Mouse (Mus musculus) megakaryocyte-erythroid progenitor cell, adult 5-6 weeks (primary cell): ENCODE measurements around the gene Edrf1. TPM values are rescaled to one million over a fixed set of nuclear protein-coding genes. Genes with fewer than 3 reads are reported as not detected.

Experiments used
- ATAC-seq: replicated peaks from 2 replicates; pipeline ENCODE4 v1.8.0; 2016; ENCODE audit warnings: mild to moderate bottlenecking, inconsistent platforms; ENCODE audit not compliant: severe bottlenecking, poor library complexity, low FRiP score, low TSS enrichment
- total RNA-seq, 2 experiments: library from RNA; stranded (forward) in 1 of 2; stranded (reverse) in 1 of 2; fragments of 200-1000, 215-1000 nt in 1 of 2; fragments of >200 nt in 1 of 2; fragmentation: Nextera tagmentation in 1 of 2; gene quantifications; 2 replicates each; pipeline ENCODE4 v1.2.3; 2014 to 2017

Edrf1 gene
- total RNA-seq, 2 experiments from 2014 or later: 25.5 to 34.2 TPM

GRCm38 (mm10) chr7:133715387-133715786 is 78.0 kb downstream of the Edrf1 start:
- no peak for ATAC-seq

- no peak for ATAC-seq
These were observed 81.2 kb downstream of the Edrf1 start for GRCm38 (mm10) chr7:133718580-133718979.

- ATAC-seq: no peak
These were observed 83.3 kb downstream of the Edrf1 start for GRCm38 (mm10) chr7:133720616-133721015.

Other genes with a start within 250 kb of the Edrf1 start
- not detected in 2 replicates for gene Tex36, start 35.4 kb upstream of the Edrf1 start, total RNA-seq (2014; fragmentation: Nextera tagmentation)
- gene Tex36, start 35.4 kb upstream of the Edrf1 start, total RNA-seq (2017): not detected in 2 replicates
- not detected in 2 replicates for gene Mmp21, start 42.5 kb downstream of the Edrf1 start, total RNA-seq (2014; fragmentation: Nextera tagmentation)
- not detected in 2 replicates for gene Mmp21, start 42.5 kb downstream of the Edrf1 start, total RNA-seq (2017)
- gene Bccip, start 71.8 kb downstream of the Edrf1 start, total RNA-seq (2014; fragmentation: Nextera tagmentation): 163 and 166 TPM in 2 replicates
- gene Bccip, start 71.8 kb downstream of the Edrf1 start, total RNA-seq (2017): 224 and 247 TPM in 2 replicates
- 63.6 and 75.9 TPM in 2 replicates for gene Uros, start 72.5 kb downstream of the Edrf1 start, total RNA-seq (2014; fragmentation: Nextera tagmentation)
- 42.4 and 82.1 TPM in 2 replicates for gene Uros, start 72.5 kb downstream of the Edrf1 start, total RNA-seq (2017)
- gene Fank1, start 139.3 kb downstream of the Edrf1 start, total RNA-seq (2014; fragmentation: Nextera tagmentation): not detected in 2 replicates
- gene Fank1, start 139.3 kb downstream of the Edrf1 start, total RNA-seq (2017): not detected in 2 replicates
- 19.6 and 25.9 TPM in 2 replicates for gene Dhx32, start 145.2 kb downstream of the Edrf1 start, total RNA-seq (2014; fragmentation: Nextera tagmentation)
- gene Dhx32, start 145.2 kb downstream of the Edrf1 start, total RNA-seq (2017): 23.0 and 27.7 TPM in 2 replicates